Mouse (Mus musculus): ENCODE results near the gene Krtap3-1. TPM values are rescaled to one million over a fixed set of nuclear protein-coding genes. Genes with fewer than 3 reads are reported as not detected.

Gene Krtap3-1
- polyA plus RNA-seq, 1 experiment from 2014 or later: not detected

Other genes starting within 250 kb of the Krtap3-1 start
- gene Krt25, start 243.7 kb downstream of the Krtap3-1 start, polyA plus RNA-seq (2015; fragmentation: Nextera tagmentation; extraction: Ambion mirVana): 0.12 and 0.34 TPM in 2 replicates
- gene Krt26, start 228.7 kb downstream of the Krtap3-1 start, polyA plus RNA-seq (2015; fragmentation: Nextera tagmentation; extraction: Ambion mirVana): 0.14 TPM in 1 of 2 replicates, not detected in the other
- 0.33 and 0.39 TPM in 2 replicates for gene Krt27, start 215.5 kb downstream of the Krtap3-1 start, polyA plus RNA-seq (2015; fragmentation: Nextera tagmentation; extraction: Ambion mirVana)
- gene Krt28, start 191.7 kb downstream of the Krtap3-1 start, polyA plus RNA-seq (2015; fragmentation: Nextera tagmentation; extraction: Ambion mirVana): 1.1 and 1.4 TPM in 2 replicates
- 46.0 and 60.4 TPM in 2 replicates for gene Krt10, start 177.3 kb downstream of the Krtap3-1 start, polyA plus RNA-seq (2015; fragmentation: Nextera tagmentation; extraction: Ambion mirVana)
- gene Krt12, start 144.4 kb downstream of the Krtap3-1 start, polyA plus RNA-seq (2015; fragmentation: Nextera tagmentation; extraction: Ambion mirVana): not detected in 2 replicates
- 0.24 and 3.2 TPM in 2 replicates for gene Krt20, start 128.5 kb downstream of the Krtap3-1 start, polyA plus RNA-seq (2015; fragmentation: Nextera tagmentation; extraction: Ambion mirVana)
- 5.1 and 9.0 TPM in 2 replicates for gene Krt23, start 73.5 kb downstream of the Krtap3-1 start, polyA plus RNA-seq (2015; fragmentation: Nextera tagmentation; extraction: Ambion mirVana)
- not detected in 2 replicates for gene Krt39, start 45.3 kb downstream of the Krtap3-1 start, polyA plus RNA-seq (2015; fragmentation: Nextera tagmentation; extraction: Ambion mirVana)
- gene Krt40, start 23.5 kb downstream of the Krtap3-1 start, polyA plus RNA-seq (2015; fragmentation: Nextera tagmentation; extraction: Ambion mirVana): not detected in 2 replicates
- gene Krtap3-3, start 15.8 kb downstream of the Krtap3-1 start, polyA plus RNA-seq (2015; fragmentation: Nextera tagmentation; extraction: Ambion mirVana): not detected in 2 replicates
- gene Krtap3-2, start 9.8 kb downstream of the Krtap3-1 start, polyA plus RNA-seq (2015; fragmentation: Nextera tagmentation; extraction: Ambion mirVana): not detected in 2 replicates
- not detected in 2 replicates for gene Gm11939, start 7.2 kb downstream of the Krtap3-1 start, polyA plus RNA-seq (2015; fragmentation: Nextera tagmentation; extraction: Ambion mirVana)
- gene Krtap1-5, start 14.4 kb upstream of the Krtap3-1 start, polyA plus RNA-seq (2015; fragmentation: Nextera tagmentation; extraction: Ambion mirVana): not detected in 2 replicates
- gene Krtap1-4, start 17.0 kb upstream of the Krtap3-1 start, polyA plus RNA-seq (2015; fragmentation: Nextera tagmentation; extraction: Ambion mirVana): not detected in 2 replicates
- gene Krtap1-3, start 24.7 kb upstream of the Krtap3-1 start, polyA plus RNA-seq (2015; fragmentation: Nextera tagmentation; extraction: Ambion mirVana): not detected in 2 replicates
- not detected in 2 replicates for gene Krtap9-3, start 31.5 kb upstream of the Krtap3-1 start, polyA plus RNA-seq (2015; fragmentation: Nextera tagmentation; extraction: Ambion mirVana)
- not detected in 2 replicates for gene Gm11938, start 36.7 kb upstream of the Krtap3-1 start, polyA plus RNA-seq (2015; fragmentation: Nextera tagmentation; extraction: Ambion mirVana)
- not detected in 2 replicates for gene Gm11937, start 43.6 kb upstream of the Krtap3-1 start, polyA plus RNA-seq (2015; fragmentation: Nextera tagmentation; extraction: Ambion mirVana)
- not detected in 2 replicates for gene Krtap2-4, start 48.2 kb upstream of the Krtap3-1 start, polyA plus RNA-seq (2015; fragmentation: Nextera tagmentation; extraction: Ambion mirVana)
- not detected in 2 replicates for gene Gm11562, start 53.8 kb upstream of the Krtap3-1 start, polyA plus RNA-seq (2015; fragmentation: Nextera tagmentation; extraction: Ambion mirVana)
- not detected in 2 replicates for gene Krtap4-1, start 61.6 kb upstream of the Krtap3-1 start, polyA plus RNA-seq (2015; fragmentation: Nextera tagmentation; extraction: Ambion mirVana)
- not detected in 2 replicates for gene Krtap4-2, start 68.5 kb upstream of the Krtap3-1 start, polyA plus RNA-seq (2015; fragmentation: Nextera tagmentation; extraction: Ambion mirVana)
- gene Krtap4-7, start 77.5 kb upstream of the Krtap3-1 start, polyA plus RNA-seq (2015; fragmentation: Nextera tagmentation; extraction: Ambion mirVana): not detected in 2 replicates
- not detected in 2 replicates for gene Gm11555, start 83.6 kb upstream of the Krtap3-1 start, polyA plus RNA-seq (2015; fragmentation: Nextera tagmentation; extraction: Ambion mirVana)
- not detected in 2 replicates for gene Gm11563, start 92.3 kb upstream of the Krtap3-1 start, polyA plus RNA-seq (2015; fragmentation: Nextera tagmentation; extraction: Ambion mirVana)
- not detected in 2 replicates for gene Krtap4-6, start 99.3 kb upstream of the Krtap3-1 start, polyA plus RNA-seq (2015; fragmentation: Nextera tagmentation; extraction: Ambion mirVana)
- gene Gm14190, start 124.1 kb upstream of the Krtap3-1 start, polyA plus RNA-seq (2015; fragmentation: Nextera tagmentation; extraction: Ambion mirVana): not detected in 2 replicates
- gene Gm14180, start 167.7 kb upstream of the Krtap3-1 start, polyA plus RNA-seq (2015; fragmentation: Nextera tagmentation; extraction: Ambion mirVana): not detected in 2 replicates
- not detected in 2 replicates for gene Gm11595, start 206.3 kb upstream of the Krtap3-1 start, polyA plus RNA-seq (2015; fragmentation: Nextera tagmentation; extraction: Ambion mirVana)
- not detected in 2 replicates for gene Krtap4-8, start 214.1 kb upstream of the Krtap3-1 start, polyA plus RNA-seq (2015; fragmentation: Nextera tagmentation; extraction: Ambion mirVana)
- gene Krtap4-9, start 218.6 kb upstream of the Krtap3-1 start, polyA plus RNA-seq (2015; fragmentation: Nextera tagmentation; extraction: Ambion mirVana): not detected in 2 replicates
- gene Gm11596, start 226.8 kb upstream of the Krtap3-1 start, polyA plus RNA-seq (2015; fragmentation: Nextera tagmentation; extraction: Ambion mirVana): not detected in 2 replicates
- not detected in 2 replicates for gene Gm11569, start 232.3 kb upstream of the Krtap3-1 start, polyA plus RNA-seq (2015; fragmentation: Nextera tagmentation; extraction: Ambion mirVana)
- gene Gm11554, start 237.8 kb upstream of the Krtap3-1 start, polyA plus RNA-seq (2015; fragmentation: Nextera tagmentation; extraction: Ambion mirVana): not detected in 2 replicates
- gene Krtap4-13, start 243.3 kb upstream of the Krtap3-1 start, polyA plus RNA-seq (2015; fragmentation: Nextera tagmentation; extraction: Ambion mirVana): not detected in 2 replicates
- gene Gm11564, start 249.0 kb upstream of the Krtap3-1 start, polyA plus RNA-seq (2015; fragmentation: Nextera tagmentation; extraction: Ambion mirVana): not detected in 2 replicates